ENCODE assay signal across 1 mouse cellular context in the genomic region with DNA sequence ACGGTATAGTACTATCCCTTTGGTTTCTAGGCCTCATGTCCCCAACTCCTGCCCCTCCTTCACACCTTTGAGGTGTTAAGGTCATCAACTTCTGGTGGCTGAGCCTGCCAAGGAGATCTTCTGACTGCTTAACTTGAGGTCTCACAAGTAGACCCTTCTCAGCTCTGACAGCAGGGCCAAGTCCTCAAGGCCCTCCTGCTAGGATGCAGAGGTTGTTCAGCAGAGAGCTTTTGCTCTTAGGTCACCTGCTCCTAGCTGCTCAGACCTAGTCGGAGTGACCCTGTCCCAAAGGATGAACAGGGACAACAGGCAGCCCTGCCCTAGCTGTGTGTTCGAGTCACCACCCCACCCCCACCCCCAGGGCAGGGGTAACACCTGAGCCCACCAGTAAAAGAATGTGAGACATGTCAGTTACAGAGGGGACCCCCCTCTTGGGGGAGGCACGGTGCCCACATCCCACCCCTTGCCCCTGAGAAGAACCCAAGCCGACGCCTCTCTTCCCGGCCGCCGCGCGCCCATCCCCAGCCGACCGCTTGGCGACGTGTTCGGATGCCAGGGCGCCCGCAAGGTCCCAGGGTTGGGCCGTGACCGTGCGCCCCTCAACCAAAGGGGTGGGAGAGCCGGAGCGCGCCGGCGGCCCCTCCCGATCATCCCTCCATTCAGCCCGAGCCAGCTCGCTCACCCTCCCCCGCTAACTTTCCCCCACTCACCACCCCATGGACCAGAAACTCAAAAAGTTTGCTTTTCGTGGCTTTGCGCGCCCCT.
TF ChIP-seq lines count a peak whose summit lies in the region.

No protein-coding gene starts in this region.

TF ChIP-seq in MEL, 35 proteins besides CTCF, POLR2A, EP300 and RAD21 (continued from another document):
- TF ChIP-seq USF2 (IDR thresholded peaks at IDR 0.05; ENCODE audit: borderline replicate concordance in 1 of 2, insufficient read depth in 1 of 2, low read depth in 1 of 2, low read length in 2 of 2): no peak
- no peak for TF ChIP-seq ETS1 (IDR thresholded peaks at IDR 0.05; ENCODE audit: low read depth, low read length)
- TF ChIP-seq ELF1 (IDR thresholded peaks at IDR 0.05; ENCODE audit: low read depth, low read length): no peak
- no peak for TF ChIP-seq HCFC1 (IDR thresholded peaks at IDR 0.05; ENCODE audit: low read depth, low read length)
- no peak for TF ChIP-seq ZC3H11A (IDR thresholded peaks at IDR 0.05; ENCODE audit: low read depth, low read length)
- TF ChIP-seq ZMIZ1 (IDR thresholded peaks at IDR 0.05; ENCODE audit: low read depth, low read length): no peak
